Mouse (Mus musculus) embryo, embryonic 10 days (tissue): Measurements from ENCODE around the gene Tesc.

ENCODE experiments used
- DNase-seq: peaks from one replicate; pipeline ENCODE4 v3.0.0-alpha.2; 2015; ENCODE audit warnings: low spot score

Tesc gene

GRCm38 (mm10) chr5:118044907-118045306, 17.4 kb downstream of the Tesc start:
- no peak for DNase-seq

GRCm38 (mm10) chr5:118045385-118045784, 17.8 kb downstream of the Tesc start:
- no peak for DNase-seq

- DNase-seq, result no peak
Observed at GRCm38 (mm10) chr5:118047091-118047757, 19.7 kb downstream of the Tesc start.

GRCm38 (mm10) chr5:118048412-118048811, 20.9 kb downstream of the Tesc start:
- DNase-seq, result no peak

GRCm38 (mm10) chr5:118048928-118049327, 21.4 kb downstream of the Tesc start:
- no peak for DNase-seq

- DNase-seq, result no peak
Observed at GRCm38 (mm10) chr5:118050743-118051142, 23.2 kb downstream of the Tesc start.

GRCm38 (mm10) chr5:118051981-118052662, 24.6 kb downstream of the Tesc start:
- no peak for DNase-seq

GRCm38 (mm10) chr5:118053205-118053604, 25.7 kb downstream of the Tesc start:
- DNase-seq, result no peak

GRCm38 (mm10) chr5:118057508-118058111, 30.1 kb downstream of the Tesc start:
- no peak for DNase-seq

GRCm38 (mm10) chr5:118058858-118059257, 31.3 kb downstream of the Tesc start:
- DNase-seq, result no peak

- no peak for DNase-seq
Observed at GRCm38 (mm10) chr5:118059646-118060045, 32.1 kb downstream of the Tesc start.

GRCm38 (mm10) chr5:118061391-118061790, 33.8 kb downstream of the Tesc start:
- no peak for DNase-seq

GRCm38 (mm10) chr5:118063181-118063621, 35.7 kb downstream of the Tesc start:
- DNase-seq, result no peak

GRCm38 (mm10) chr5:118064284-118064901, 36.9 kb downstream of the Tesc start:
- no peak for DNase-seq

GRCm38 (mm10) chr5:118065516-118066255, 38.1 kb downstream of the Tesc start:
- DNase-seq, result no peak

GRCm38 (mm10) chr5:118066828-118067227, 39.3 kb downstream of the Tesc start:
- DNase-seq, result peak; percentile 72

- DNase-seq, result no peak
Observed at GRCm38 (mm10) chr5:118067572-118067971, 40.0 kb downstream of the Tesc start.

- DNase-seq, result no peak
Observed at GRCm38 (mm10) chr5:118067984-118068494, 40.5 kb downstream of the Tesc start.

- DNase-seq, result peak; percentile 86
Observed at GRCm38 (mm10) chr5:118069315-118069714, 41.8 kb downstream of the Tesc start.

- no peak for DNase-seq
Observed at GRCm38 (mm10) chr5:118071766-118072165, 44.2 kb downstream of the Tesc start.

GRCm38 (mm10) chr5:118073213-118073773, 45.8 kb downstream of the Tesc start:
- no peak for DNase-seq
